Mouse (Mus musculus) kidney, adult 2 months (tissue): ENCODE measurements around the gene Chil3.
"Not testable (repeated sequence)": the region's sequence is repeated elsewhere in the genome, so short reads cannot be mapped to it uniquely, and the experiment has no call there.

Source experiments
- CTCF ChIP-seq: fragments of 200-500 bp; conservative IDR thresholded peaks from 2 replicates; pipeline ENCODE4 v1.5.1; 2011; ENCODE audit warnings: low read depth, mild to moderate bottlenecking, control low read depth, low read length, moderate library complexity, mixed read lengths; ENCODE audit not compliant: insufficient read depth, insufficient read length
- POLR2A ChIP-seq: fragments of 200-500 bp; IDR thresholded peaks from one replicate; pipeline ENCODE4 v1.6.1; 2011; ENCODE audit warnings: low read depth, low read length, control low read depth

- not testable (repeated sequence) for TF ChIP-seq CTCF, POLR2A
Observed at GRCm38 (mm10) chr3:106174971-106175370, 7.6 kb upstream of the Chil3 start.
